Mouse (Mus musculus) MN1 (cell line): ENCODE data around the gene Alkbh2.
A peak's percentile ranks its signal among the peaks of the same experiment; 100 is the strongest.

ENCODE experiments used
- DNase-seq: peaks from one replicate; pipeline ENCODE4 v3.0.0-alpha.2; 2016; ENCODE audit warnings: low spot score

Alkbh2 gene

DNA sequence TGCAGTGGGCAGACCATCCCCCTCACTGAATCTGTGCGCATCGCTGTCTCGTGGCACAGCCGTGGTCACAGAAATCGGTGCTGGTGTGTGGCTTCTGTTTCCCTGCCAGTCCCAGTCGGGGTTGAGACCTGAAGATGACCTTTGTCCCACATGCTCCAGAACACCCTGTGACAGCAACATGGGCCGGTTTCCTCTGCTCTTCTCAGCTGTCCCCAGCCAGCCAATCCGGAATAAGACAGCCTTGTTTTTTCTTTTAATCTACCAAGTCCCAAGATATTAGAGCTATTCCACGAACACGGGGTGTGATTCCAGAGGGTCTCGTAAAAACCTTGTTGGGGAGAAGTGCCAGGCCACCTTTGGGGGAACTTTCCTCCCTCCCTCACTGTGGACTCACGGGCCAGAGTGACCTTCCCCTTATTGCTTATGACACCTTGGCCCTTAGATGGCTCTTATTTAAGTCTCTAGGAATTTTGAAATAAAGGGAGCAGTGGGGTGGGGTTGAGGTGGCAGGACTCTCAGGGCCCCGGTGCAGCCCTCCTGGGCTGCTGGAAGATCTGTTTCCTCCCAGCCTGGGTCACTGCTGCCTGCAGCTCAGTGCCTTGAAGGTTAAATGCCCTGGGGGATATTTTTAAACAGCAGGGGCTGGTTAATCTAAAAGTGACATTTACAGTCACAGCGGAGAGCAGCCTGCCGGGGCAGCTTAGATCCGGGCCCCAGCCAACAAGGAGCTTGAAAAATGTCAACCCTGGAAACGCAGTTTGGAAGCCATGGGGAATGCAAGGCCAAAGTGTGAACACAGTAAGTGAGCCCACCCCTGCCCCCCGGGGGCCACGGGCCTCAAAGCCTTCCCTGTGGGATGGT, 18.2 kb upstream of the Alkbh2 start, which contains the start of gene Acacb:
Acacb (plus strand) TSS at position 508 of the 861 bp plus-strand sequence.
- DNase-seq, result no peak

DNA sequence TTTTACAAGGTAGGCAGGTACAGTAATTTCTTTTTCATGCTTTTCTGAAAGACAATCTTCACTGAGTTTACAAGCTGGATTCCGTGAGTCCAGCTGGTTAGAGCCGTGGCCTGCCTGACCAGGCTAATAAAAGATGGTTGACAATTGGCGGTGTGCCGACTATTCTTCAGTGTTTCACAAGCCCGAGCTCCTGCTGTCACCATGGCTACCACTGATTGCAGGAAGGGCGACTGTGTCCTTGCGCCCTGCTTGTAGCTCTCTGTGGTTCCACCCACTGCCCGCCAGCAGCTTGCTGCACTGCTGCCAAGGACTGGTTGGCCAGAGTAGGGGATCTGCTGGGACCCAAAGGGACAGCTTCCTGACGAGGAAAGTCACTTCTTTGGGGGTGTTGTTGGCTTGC, 11.2 kb upstream of the Alkbh2 start:
- DNase-seq, result peak; percentile 95

DNA sequence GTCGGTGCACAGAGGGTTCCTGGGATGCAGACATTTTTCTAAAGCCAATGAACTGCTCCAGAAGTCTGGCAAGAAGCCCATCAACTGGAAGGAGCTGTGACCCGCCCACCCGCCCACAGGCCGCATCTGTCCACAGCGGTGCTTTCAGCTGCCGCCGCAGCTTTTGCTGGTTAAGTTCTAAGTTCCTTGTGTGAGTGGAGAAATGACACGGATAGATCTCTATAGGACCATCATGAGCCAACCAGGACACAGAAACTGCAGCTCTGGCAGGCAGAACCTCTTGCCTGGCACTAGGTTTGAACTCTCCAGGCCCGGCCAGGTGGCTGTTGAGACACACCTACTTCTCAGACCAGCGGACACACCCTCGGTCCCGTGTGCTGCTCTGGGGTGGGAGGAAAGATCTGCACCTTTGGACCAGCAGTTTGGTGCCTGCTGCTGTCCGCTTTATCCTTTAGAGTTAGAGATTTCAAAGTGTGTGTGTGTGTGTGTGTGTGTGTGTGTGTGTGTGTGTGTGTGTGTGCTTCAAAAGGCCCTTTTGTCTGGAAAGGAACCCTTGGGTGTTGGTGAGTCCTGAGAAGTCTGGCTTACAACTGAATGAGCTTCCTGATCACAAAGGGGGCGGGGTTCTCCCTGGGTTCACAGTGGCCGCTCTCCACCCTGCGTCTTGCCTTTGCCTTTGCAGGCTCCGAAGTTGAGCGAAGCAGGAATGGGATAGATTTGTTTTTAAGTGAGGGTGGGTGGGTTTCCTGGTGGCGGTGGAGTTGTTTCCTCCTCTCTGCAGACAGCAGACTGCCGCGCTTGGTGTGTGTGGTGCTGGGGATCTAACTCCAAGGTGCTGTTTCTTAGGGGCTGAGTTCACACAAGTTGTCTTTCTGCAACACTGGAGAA, 10.5 kb upstream of the Alkbh2 start:
- peak; percentile 71 for DNase-seq

DNA sequence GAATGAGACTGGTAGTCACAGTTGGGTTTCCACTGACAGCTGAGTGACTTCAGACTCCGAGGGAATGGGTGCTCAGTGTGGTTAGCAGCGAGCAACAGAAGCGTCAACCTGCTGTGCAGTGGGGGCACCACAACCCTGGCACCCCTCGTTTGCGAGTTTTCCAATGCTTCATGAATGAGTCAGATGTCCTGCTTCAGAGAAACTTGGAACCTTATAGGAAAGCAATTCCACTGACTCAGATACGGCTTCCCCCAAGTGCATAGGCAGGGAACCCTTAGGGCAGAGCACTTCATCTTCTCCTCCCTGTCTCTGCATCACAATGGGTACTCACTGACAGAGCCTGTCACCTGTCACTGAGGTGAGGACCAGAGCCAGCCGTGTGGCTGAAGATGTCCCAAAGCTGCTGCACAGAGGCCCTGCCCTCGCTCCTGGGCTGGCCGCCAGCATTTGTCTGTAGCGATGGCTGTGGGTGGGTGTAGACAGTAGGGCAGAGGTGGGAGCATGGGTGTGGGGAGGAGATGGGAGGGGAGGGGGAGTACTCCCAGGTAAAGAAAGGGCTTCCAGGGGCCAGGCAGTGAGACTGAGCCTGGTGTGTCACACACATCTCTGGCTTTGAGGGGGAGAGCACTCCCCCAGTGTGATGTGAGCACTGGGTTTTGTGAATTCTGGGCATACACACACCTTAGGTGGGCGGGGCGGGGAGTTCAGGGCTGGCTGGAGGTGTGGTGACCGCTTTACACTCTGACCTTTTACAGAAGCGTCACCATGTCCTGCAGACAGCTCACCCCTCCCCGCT, 9.7 kb upstream of the Alkbh2 start:
- DNase-seq, result peak; percentile 44

DNA sequence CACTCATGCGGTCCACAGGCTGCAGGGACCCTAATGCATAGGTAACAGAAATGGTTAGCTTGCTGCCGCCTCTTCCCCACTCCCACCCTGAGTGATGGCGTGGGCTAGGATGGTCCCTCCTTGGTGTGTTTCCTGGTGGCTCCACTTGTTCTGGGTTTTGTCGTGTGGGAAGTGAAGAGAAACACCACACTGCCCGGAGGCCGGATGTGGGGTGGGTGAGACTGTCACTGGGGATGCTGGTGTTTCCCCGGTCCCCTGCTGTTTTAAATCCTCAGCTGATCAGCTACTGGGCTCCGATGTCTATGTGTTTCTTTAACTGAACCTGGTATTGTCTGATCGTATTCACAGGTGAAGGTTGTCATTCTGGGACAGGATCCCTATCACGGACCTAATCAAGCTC, 7.5 kb upstream of the Alkbh2 start:
- no peak for DNase-seq

DNA sequence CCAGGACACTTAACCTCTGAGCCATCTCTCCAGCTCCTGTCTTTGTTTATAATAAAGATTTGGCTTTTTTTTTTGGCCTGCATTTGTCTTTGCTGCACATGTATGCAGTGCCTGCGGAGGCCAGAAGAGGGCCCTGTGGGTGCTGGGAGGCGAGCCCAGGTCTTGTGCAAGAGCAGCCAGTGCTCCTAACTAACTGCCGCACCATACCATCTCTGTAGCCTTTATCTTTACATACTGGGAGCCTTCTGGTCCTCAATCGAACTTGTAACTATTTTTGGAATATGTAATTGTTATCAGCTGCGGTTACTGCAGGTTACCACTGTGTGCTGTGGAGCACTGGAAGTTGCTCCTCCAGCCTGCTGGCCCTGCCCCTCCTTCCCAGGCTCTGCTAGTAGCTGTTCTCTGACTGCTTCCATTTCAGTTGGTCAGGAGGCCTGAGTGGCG, 6.1 kb upstream of the Alkbh2 start:
- DNase-seq, result peak; percentile 73

DNA sequence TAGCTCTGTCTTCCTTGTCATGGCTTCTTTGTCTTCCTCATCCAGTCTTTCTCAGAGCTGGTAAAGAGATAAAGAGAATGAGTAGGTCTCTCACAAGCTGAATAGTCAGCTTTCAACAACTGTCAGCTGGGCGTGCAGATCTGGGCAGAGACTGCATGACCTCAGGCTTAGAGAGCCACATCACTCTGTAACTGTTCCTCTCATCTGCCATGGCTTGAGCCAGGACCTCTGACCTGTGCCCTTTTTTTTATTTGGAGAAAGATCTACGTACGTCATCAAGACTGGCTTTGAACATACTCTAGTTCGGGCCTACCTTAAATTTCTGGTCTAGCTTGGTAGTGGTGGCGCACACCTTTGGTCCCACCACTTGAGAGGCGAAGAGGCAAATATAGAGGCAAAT, 4.8 kb upstream of the Alkbh2 start:
- DNase-seq, result no peak

DNA sequence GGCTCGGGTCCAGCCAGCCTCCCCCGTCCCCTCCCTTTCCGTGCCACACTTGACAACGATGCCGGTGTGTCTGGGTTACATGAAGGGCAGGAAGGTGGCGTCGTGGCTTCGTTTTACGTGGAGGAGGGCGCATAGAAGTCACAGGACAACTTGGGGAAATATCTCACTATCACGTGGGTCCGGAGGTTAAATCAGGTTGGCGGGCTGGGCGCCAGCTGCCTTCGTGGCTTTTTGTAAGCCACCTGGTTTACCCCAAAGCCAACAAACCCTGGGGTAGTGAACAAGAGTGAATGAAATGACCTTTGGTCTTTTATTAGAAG, 3.5 kb upstream of the Alkbh2 start:
- peak; percentile 68 for DNase-seq

DNA sequence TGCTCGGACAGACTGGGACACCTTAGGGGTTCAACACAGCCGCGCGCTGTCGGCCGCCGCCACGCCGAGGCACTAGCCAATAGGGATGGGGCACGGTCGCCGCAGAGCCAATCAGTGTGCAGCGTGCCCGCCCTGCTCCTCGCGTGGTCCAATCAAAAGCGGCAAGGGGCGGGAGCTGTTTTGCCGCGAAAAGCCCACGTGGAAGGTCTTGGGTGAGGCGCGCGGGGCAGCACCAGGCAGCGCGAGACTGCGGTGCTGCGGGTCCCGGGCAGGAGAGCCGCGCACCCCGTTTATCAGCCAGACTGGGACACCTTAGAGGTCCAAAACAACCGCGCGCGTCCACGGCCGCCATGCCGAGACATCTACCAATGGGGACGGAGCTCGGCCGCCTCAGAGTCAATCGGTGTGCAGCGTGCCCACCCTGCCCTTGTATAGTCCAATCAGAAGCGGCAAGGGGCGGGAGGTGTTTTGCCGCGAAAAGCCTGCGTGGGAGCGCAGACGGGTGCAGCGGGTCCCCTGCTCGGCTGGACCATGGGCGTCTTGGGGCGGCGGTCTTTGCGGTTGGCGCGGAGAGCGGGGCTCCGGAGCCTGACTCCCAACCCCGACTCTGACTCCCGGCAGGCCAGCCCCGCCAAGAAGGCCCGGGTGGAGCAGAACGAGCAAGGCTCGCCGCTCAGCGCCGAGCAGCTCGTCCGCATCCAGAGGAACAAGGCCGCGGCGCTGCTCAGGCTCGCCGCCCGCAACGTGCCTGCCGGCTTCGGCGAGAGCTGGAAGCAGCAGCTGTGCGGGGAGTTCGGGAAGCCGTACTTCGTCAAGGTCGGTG, 2.9 kb upstream of the Alkbh2 start:
- DNase-seq, result peak; percentile 91

DNA sequence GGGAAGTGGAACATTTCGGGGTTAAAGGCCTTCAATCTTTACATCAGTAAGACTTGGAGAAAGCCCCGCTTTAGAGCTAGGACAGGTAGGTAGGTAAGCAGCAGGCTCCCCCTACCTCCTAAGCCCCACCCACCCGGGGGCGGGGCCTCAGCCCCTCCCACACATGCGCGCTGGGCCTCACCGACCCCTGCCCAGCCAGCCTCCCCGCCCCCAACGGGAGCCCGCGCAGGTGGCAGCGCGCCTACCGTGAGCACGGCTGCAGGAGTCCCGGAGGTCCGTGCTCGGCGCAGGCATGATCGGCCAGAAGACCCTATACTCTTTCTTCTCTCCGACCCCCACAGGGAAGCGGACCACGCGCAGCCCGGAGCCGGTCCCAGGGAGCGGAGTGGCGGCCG, 2.2 kb upstream of the Alkbh2 start, which contains the start of gene Ung:
Ung (plus strand) TSS at position 176 of the 395 bp plus-strand sequence.
- peak; percentile 57 for DNase-seq

DNA sequence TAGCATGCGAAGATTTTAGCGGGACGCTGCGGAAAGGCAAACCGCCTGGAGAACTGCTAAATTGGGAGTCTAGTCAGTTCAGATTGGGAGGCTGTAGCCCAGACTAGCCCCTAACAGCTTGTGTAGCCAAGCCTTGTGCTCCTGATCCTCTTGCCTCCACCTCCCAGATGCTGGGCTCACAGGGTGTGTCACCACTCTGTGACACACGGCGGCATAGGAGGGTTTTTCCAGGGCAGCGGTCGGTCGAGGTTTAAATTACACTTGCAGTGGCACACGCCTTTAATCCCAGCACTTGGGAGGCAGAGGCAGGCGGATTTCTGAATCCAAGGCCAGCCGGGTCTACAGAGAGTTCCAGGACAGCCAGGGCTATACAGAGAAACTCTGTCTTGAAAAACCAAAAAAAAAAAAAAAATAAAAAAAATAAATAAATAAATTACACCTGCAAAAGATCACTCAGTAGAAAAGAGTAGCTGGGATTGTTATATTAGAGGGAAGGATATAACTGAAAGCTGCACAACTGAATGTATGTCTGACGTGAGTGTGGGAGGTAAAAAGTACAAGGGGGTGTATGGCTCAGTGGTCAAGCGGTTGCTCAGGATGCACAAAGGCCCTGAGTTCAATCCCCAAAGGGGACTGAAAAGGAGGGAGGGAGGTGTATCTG, 1.7 kb upstream of the Alkbh2 start:
- peak; percentile 28 for DNase-seq

DNA sequence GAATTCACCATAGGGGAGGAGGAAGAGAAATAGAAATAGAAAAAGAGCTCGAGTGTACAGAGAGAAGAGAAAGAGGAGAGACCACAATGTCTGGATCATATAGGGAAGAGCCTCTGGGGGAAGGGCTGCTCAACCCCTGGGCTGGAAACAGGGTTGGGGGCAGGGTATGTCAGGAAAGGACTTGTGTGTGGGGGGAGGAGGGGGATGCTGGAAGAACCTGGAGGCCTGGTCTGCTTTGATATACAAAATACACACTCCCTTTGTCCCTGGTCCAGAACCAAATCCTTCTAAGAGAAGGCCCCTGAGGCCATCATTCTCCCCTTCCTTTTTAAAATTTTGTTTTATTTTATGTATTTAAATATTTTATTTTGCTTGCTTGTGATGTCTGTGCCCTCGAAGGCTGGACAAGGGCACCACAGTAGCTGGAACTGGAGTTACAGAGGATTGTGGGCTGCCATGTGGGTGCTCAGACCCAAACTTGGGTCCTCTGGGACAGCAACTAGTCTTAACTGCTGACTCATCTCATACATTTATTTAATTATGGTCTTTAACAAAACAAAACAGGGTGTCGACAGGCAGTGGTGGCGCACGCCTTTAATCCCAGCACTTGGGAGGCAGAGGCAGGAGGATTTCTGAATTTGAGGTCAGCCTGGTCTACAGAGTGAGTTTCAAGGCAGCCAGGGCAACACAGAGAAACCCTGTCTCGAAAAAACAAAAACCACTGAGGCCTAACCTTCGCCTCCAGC, 1.3 kb downstream of the Alkbh2 start:
- no peak for DNase-seq

DNA sequence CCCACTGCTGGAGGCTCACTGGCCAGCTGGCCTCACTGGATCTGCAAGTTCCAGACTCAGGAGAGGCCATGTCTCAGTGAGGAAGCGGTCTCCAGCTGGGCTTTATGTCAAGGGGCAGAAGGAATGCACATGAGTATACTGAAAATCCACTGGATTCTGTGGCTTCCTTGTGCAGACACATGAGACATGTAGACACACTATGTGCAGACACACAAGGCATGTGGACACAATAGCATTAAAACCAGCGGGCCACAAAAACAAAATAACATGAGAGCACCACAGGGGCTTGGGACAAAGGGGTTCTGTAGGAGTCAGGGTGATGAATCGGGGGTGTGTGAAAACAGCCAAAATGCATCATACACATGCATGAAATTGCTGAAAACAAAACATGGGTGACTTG, 2.0 kb downstream of the Alkbh2 start:
- DNase-seq, result no peak

DNA sequence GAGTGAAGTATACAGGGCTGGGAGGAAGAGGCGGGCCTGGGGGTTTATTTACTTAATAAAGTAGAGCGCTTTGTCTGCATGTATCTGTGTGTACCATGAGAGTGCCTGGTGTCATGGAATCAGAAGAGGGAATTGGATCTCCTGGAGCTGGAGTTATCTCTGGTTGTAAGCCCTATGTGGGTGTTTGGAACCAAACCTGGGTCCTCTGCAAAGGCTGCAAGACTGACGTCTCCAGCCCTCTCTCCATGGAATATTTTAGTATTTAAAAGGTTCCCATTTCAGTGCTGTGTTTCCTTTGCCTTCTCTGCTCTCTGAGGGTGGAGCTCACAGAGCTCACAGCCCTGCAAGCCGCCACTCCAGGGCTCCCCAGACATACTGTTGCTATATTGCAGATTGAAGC, 8.2 kb downstream of the Alkbh2 start:
- DNase-seq, result no peak

DNA sequence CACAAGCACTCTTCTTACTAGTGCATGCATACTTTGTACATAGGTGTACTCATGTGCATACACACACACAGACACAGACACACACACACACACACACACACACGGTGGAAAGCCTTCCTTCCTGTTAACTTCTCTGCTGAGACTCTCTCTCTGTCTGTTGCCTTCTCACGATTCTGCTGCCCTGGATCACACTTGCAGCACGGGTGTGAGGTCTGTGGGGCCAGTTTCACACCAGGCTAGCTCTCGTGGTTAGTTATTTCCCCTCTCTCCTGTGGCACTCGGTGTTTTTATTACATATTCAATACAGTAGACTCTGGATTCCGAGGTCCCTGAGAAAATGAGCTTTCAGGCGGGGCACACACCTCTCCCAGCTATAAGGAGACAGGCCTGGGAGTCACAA, 11.4 kb downstream of the Alkbh2 start:
- no peak for DNase-seq

DNA sequence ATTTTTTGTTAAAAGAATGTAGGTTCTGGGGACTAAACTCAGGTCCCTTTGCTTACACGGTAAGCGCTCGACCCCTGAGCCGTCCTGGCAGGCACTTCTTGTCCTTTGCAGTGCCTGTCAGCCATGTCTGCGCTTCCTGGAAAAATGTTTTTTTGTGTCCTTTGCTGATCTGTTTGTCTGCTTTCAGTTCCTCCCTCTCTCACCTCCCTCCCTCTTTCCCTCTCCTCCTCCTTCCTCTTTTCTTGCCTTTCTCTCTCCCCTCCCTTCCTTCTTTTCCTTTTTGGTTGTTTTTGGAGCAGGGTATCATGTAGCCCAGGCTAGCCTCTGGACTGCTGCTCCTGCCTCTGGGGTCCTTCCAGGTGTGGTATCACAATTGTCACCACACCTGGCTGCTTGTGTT, 13.0 kb downstream of the Alkbh2 start:
- no peak for DNase-seq

DNA sequence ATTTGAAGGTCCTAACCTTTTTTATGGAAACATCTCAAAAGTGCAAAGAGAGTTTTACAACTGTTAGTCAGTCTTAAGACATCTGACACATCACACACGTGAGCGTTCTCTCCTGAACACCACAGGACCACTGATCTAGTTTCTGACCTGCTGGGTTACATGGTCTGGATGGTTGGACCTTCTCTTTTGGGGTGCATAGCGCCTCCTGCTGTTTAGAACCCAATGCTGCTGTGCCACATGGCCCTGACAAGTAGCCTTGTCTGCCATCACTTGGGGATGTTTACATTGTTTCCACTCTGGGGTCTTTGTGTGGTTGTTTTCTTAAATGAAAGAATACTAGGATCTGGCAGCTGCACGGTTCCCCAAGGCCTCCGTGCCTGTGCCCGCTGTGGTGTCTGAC, 14.7 kb downstream of the Alkbh2 start:
- DNase-seq, result no peak

DNA sequence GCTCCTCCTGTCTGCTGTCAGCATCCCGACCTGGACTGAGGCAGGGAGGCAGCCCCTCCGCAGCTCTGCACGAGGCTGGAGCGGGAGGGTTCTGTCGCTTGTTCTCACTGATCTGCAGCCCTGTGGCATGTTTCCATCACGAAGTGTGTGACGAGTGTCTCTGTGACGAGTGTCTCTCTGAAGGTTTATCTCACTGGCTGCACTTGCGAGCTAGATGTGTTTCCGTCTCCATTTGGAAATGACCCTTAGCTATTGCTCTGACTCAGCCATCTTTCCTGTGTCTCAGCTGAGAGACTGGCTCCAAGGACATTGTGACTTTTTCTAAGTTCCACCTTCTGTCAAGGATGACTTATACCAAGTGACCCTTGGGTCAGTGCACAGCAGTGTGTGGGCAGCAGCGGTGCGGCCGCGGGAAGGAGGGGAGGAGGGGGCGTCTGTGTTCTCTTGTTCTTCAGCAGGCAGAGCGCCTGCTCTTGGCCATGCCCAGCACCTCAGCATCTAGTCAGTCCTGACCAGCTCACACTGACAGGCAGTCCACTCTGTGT, 21.6 kb downstream of the Alkbh2 start:
- no peak for DNase-seq

DNA sequence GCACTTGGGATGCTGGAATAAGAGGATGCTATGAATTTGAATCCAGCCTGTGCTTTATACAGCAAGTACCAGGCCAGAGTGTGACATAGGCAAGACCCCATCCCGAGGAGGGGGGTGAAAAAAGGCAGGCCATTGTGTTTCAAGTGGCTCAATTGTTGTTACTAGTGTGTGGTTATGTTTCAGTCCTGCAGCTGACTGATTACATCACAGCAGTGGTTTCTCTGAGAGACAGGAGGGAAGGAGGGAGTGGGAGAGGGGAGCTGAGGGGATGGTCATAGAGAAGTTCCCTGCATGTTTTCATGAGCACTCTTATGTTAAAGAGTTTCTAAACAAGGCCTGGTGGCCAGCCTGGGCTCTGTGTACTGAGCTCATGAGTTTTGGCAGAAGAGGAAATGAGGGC, 25.2 kb downstream of the Alkbh2 start:
- peak; percentile 25 for DNase-seq

DNA sequence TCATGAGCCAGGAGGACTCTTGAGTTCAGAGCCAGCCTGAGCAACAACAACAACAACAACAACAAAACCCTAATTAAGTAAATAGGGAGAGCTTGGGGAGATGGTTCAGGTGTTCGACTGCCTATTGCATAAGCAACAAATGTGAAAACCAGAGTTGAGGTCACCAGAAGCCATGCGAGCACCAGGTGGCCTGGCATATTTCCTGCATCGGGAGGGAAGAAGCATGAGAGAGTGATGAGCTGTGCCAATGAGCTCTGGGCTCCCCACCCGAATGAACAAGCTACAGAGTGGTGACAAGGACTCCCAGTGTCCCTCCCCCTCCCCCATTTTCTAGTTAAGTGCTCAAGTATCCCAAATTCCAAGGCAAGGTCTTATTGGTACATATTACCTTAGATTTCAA, 26.1 kb downstream of the Alkbh2 start:
- DNase-seq, result peak; percentile 27
